Mouse (Mus musculus): ENCODE results near the gene Ilf3.

GRCm38 (mm10) chr9:21403745-21404144, 36.1 kb downstream of the Ilf3 start:
- TF ChIP-seq CTCF (IDR thresholded peaks at IDR 0.05; ENCODE audit: low read depth, low read length) (no peak), POLR2A (IDR thresholded peaks at IDR 0.05; ENCODE audit: extremely low read depth, insufficient read depth, low read length) (no peak)
